In the genomic region with DNA sequence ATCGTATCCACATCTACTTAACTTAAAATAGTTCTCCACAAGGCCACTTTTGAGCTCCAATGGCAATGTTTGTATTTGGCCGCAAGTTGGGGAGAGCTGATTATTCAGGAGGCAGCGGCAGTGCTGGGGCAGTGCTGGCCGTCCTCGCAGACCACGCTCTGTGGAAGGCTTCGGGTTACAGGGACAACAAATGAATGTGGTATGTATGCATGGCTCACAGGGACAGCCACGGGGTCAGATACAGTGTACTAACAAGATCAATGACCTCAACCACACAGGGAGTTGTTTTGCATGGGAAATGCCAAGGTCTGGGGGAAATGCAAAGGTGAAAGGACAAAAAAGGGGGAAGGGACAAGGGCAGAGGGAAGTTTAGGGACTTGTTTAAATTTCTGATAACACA, we compare ENCODE assay signal across 8 mouse cellular contexts. TPM values are rescaled to one million over a fixed set of nuclear protein-coding genes. Genes with fewer than 3 reads are reported as not detected.
DNase-seq lines count a peak whose midpoint lies in the region; ATAC-seq lines count a peak whose summit lies in the region.

No protein-coding gene starts in this region.

- H3K4me2 ChIP-seq in midbrain, embryonic 11.5 days = no peak overlapping the region
- H3K4me2 ChIP-seq in midbrain, embryonic 14.5 days (ENCODE audit: low read length) = no peak overlapping the region
- H3K4me2 ChIP-seq in embryonic facial prominence, embryonic 12.5 days (replicated peaks) = peak overlapping the region; percentile 13; the same call in 1 of the 2 replicates
- H3K4me2 ChIP-seq in stomach, embryonic 15.5 days = peak overlapping the region; percentile 24
- no peak overlapping the region for H3K4me2 ChIP-seq in forebrain, embryonic 16.5 days (ENCODE audit: low read length)
- no peak overlapping the region for H3K4me2 ChIP-seq in forebrain, embryonic 14.5 days (ENCODE audit: low read length)

- WGBS in midbrain, embryonic 11.5 days = 15% methylated on average over 8 of the region's 8 CpGs
- 19% methylated on average over 8 of the region's 8 CpGs for WGBS in midbrain, embryonic 14.5 days
- 3% methylated on average over 8 of the region's 8 CpGs for WGBS in embryonic facial prominence, embryonic 12.5 days
- WGBS in limb, embryonic 10.5 days = 10% methylated on average over 8 of the region's 8 CpGs
- WGBS in stomach, embryonic 15.5 days = 11% methylated on average over 8 of the region's 8 CpGs
- WGBS in forebrain, embryonic 16.5 days = 19% methylated on average over 8 of the region's 8 CpGs
- 22% methylated on average over 8 of the region's 8 CpGs for WGBS in forebrain, embryonic 14.5 days

- peak; percentile 86 for DNase-seq in midbrain, embryonic 11.5 days (ENCODE audit: low spot score, missing footprints)
- DNase-seq in midbrain, embryonic 14.5 days = no peak
- peak; percentile 52 for DNase-seq in limb, embryonic 10.5 days (ENCODE audit: low spot score)
- no peak for DNase-seq in forebrain, embryonic 14.5 days (ENCODE audit: low spot score)
- DNase-seq in cerebellum, postnatal 36 days = no peak

- no peak overlapping the region for H3K4me3 ChIP-seq in midbrain, embryonic 11.5 days (ENCODE audit: low read depth, low read length)
- H3K4me3 ChIP-seq in midbrain, embryonic 14.5 days (replicated peaks; ENCODE audit: low read depth, low read length) = no peak overlapping the region
- H3K4me3 ChIP-seq in embryonic facial prominence, embryonic 12.5 days = no peak overlapping the region
- H3K4me3 ChIP-seq in limb, embryonic 10.5 days = no peak overlapping the region
- H3K4me3 ChIP-seq in stomach, embryonic 15.5 days (replicated peaks) = no peak overlapping the region
- no peak overlapping the region for H3K4me3 ChIP-seq in forebrain, embryonic 16.5 days (replicated peaks; ENCODE audit: low read length)
- no peak overlapping the region for H3K4me3 ChIP-seq in forebrain, embryonic 14.5 days (ENCODE audit: low read depth, low read length)

- H3K9me3 ChIP-seq in midbrain, embryonic 11.5 days (ENCODE audit: control insufficient read depth, low read length) = no peaks in the 10 kb centered on the region
- no peaks in the 10 kb centered on the region for H3K9me3 ChIP-seq in midbrain, embryonic 14.5 days (ENCODE audit: control insufficient read depth, low read length)
- no peaks in the 10 kb centered on the region for H3K9me3 ChIP-seq in embryonic facial prominence, embryonic 12.5 days
- no peaks in the 10 kb centered on the region for H3K9me3 ChIP-seq in limb, embryonic 10.5 days (replicated peaks)
- no peaks in the 10 kb centered on the region for H3K9me3 ChIP-seq in stomach, embryonic 15.5 days
- no peaks in the 10 kb centered on the region for H3K9me3 ChIP-seq in forebrain, embryonic 16.5 days (ENCODE audit: control insufficient read depth, low read length)
- no peaks in the 10 kb centered on the region for H3K9me3 ChIP-seq in forebrain, embryonic 14.5 days (replicated peaks; ENCODE audit: control insufficient read depth, low read length)

- 0 out of 2 replicates have a peak, but pooled peaks have one; percentile 40 for ATAC-seq in midbrain, embryonic 11.5 days (ENCODE audit: low FRiP score)
- no peak for ATAC-seq in midbrain, embryonic 14.5 days (ENCODE audit: low FRiP score, low TSS enrichment)
- no peak for ATAC-seq in embryonic facial prominence, embryonic 12.5 days (ENCODE audit: insufficient number of reproducible peaks, insufficient read depth, low FRiP score, low TSS enrichment)
- ATAC-seq in stomach, embryonic 15.5 days (ENCODE audit: insufficient read depth, low FRiP score, low read depth) = peak; percentile 77
- ATAC-seq in forebrain, embryonic 16.5 days = no peak
- no peak for ATAC-seq in forebrain, embryonic 14.5 days

- no peak overlapping the region for H3K9ac ChIP-seq in midbrain, embryonic 11.5 days (ENCODE audit: low read length)
- H3K9ac ChIP-seq in midbrain, embryonic 14.5 days (replicated peaks; ENCODE audit: low read length) = no peak overlapping the region
- H3K9ac ChIP-seq in embryonic facial prominence, embryonic 12.5 days = no peak overlapping the region
- H3K9ac ChIP-seq in stomach, embryonic 15.5 days = no peak overlapping the region
- no peak overlapping the region for H3K9ac ChIP-seq in forebrain, embryonic 16.5 days (replicated peaks; ENCODE audit: low read depth, low read length)
- no peak overlapping the region for H3K9ac ChIP-seq in forebrain, embryonic 14.5 days (ENCODE audit: low read length)

- H3K27me3 ChIP-seq in midbrain, embryonic 11.5 days (ENCODE audit: control insufficient read depth, insufficient read depth, low read length) = no peaks in the 10 kb centered on the region
- H3K27me3 ChIP-seq in midbrain, embryonic 14.5 days (ENCODE audit: control insufficient read depth, insufficient read depth, low read length) = no peaks in the 10 kb centered on the region
- H3K27me3 ChIP-seq in embryonic facial prominence, embryonic 12.5 days = no peaks in the 10 kb centered on the region
- no peaks in the 10 kb centered on the region for H3K27me3 ChIP-seq in limb, embryonic 10.5 days (ENCODE audit: low read depth, poor library complexity, severe bottlenecking)
- no peaks in the 10 kb centered on the region for H3K27me3 ChIP-seq in stomach, embryonic 15.5 days (replicated peaks)
- H3K27me3 ChIP-seq in forebrain, embryonic 16.5 days (replicated peaks; ENCODE audit: control insufficient read depth, insufficient read depth, low read length) = no peaks in the 10 kb centered on the region
- H3K27me3 ChIP-seq in forebrain, embryonic 14.5 days (replicated peaks; ENCODE audit: control insufficient read depth, insufficient read depth, low read length) = no peaks in the 10 kb centered on the region

- no peaks in the 10 kb centered on the region for H3K36me3 ChIP-seq in midbrain, embryonic 11.5 days (ENCODE audit: control insufficient read depth, insufficient read depth, low read length)
- peaks cover 12% of the 10 kb centered on the region for H3K36me3 ChIP-seq in midbrain, embryonic 14.5 days (ENCODE audit: control insufficient read depth, insufficient read depth, low read length)
- H3K36me3 ChIP-seq in embryonic facial prominence, embryonic 12.5 days = peaks cover 5% of the 10 kb centered on the region; the same call in 1 of the 2 replicates
- peaks cover 14% of the 10 kb centered on the region for H3K36me3 ChIP-seq in limb, embryonic 10.5 days
- peaks cover 14% of the 10 kb centered on the region; the same call in 1 of the 2 replicates for H3K36me3 ChIP-seq in stomach, embryonic 15.5 days
- no peaks in the 10 kb centered on the region for H3K36me3 ChIP-seq in forebrain, embryonic 16.5 days (ENCODE audit: control insufficient read depth, insufficient read depth)
- peaks cover 18% of the 10 kb centered on the region for H3K36me3 ChIP-seq in forebrain, embryonic 14.5 days (ENCODE audit: control insufficient read depth, insufficient read depth, low read length)

- H3K4me1 ChIP-seq in midbrain, embryonic 11.5 days (ENCODE audit: control insufficient read depth, insufficient read depth, low read length) = peaks cover 6% of the 10 kb centered on the region; the same call in 1 of the 2 replicates
- H3K4me1 ChIP-seq in midbrain, embryonic 14.5 days (ENCODE audit: control insufficient read depth, insufficient read depth, low read length) = no peaks in the 10 kb centered on the region
- peaks cover 16% of the 10 kb centered on the region for H3K4me1 ChIP-seq in embryonic facial prominence, embryonic 12.5 days
- peaks cover 34% of the 10 kb centered on the region for H3K4me1 ChIP-seq in limb, embryonic 10.5 days
- H3K4me1 ChIP-seq in stomach, embryonic 15.5 days = peaks cover 9% of the 10 kb centered on the region
- peaks cover 16% of the 10 kb centered on the region; the same call in 1 of the 2 replicates for H3K4me1 ChIP-seq in forebrain, embryonic 16.5 days (replicated peaks; ENCODE audit: control insufficient read depth, insufficient read depth, low read length)
- H3K4me1 ChIP-seq in forebrain, embryonic 14.5 days (ENCODE audit: control insufficient read depth, insufficient read depth, low read length) = no peaks in the 10 kb centered on the region

- no peak overlapping the region for H3K27ac ChIP-seq in midbrain, embryonic 11.5 days (ENCODE audit: low read depth, low read length)
- no peak overlapping the region for H3K27ac ChIP-seq in midbrain, embryonic 14.5 days (replicated peaks; ENCODE audit: low read depth, low read length)
- no peak overlapping the region for H3K27ac ChIP-seq in embryonic facial prominence, embryonic 12.5 days
- peak overlapping the region; percentile 20; the same call in 1 of the 2 replicates for H3K27ac ChIP-seq in limb, embryonic 10.5 days
- H3K27ac ChIP-seq in stomach, embryonic 15.5 days = peak overlapping the region; percentile 31; the same call in 1 of the 2 replicates
- no peak overlapping the region for H3K27ac ChIP-seq in forebrain, embryonic 16.5 days (ENCODE audit: low read length)
- H3K27ac ChIP-seq in forebrain, embryonic 14.5 days (ENCODE audit: low read depth, low read length) = no peak overlapping the region

RNA-seq across cellular contexts. Expression of a gene that starts 41.6 kb away (rescaled TPM):
- 9.8 and 9.9 TPM in 2 replicates for polyA plus RNA-seq in midbrain, embryonic 11.5 days (2014; fragmentation: Nextera tagmentation; extraction: Ambion mirVana)
- polyA plus RNA-seq in midbrain, embryonic 14.5 days (2014; fragmentation: Nextera tagmentation; extraction: Ambion mirVana) = 29.1 and 33.7 TPM in 2 replicates
- polyA plus RNA-seq in embryonic facial prominence, embryonic 12.5 days (2016; fragmentation: Nextera tagmentation; extraction: Ambion mirVana) = 15.0 and 16.4 TPM in 2 replicates
- 8.1 and 9.8 TPM in 2 replicates for polyA plus RNA-seq in limb, embryonic 10.5 days (2016; fragmentation: Nextera tagmentation; extraction: Ambion mirVana)
- 10.0 and 11.3 TPM in 2 replicates for polyA plus RNA-seq in stomach, embryonic 15.5 days (2015; fragmentation: Nextera tagmentation; extraction: Ambion mirVana)
- polyA plus RNA-seq in forebrain, embryonic 16.5 days (2015; fragmentation: Nextera tagmentation; extraction: Ambion mirVana) = 32.7 and 37.2 TPM in 2 replicates
- 19.3 and 25.3 TPM in 2 replicates for polyA plus RNA-seq in forebrain, embryonic 14.5 days (2014; fragmentation: Nextera tagmentation; extraction: Ambion mirVana)

Comparison
In these comparisons a context has a peak if more than half of its experiments do, and no peak if none do; other contexts are left out.
1. ATAC-seq: peak in midbrain, embryonic 11.5 days (single experiment) and stomach, embryonic 15.5 days (single experiment); none in midbrain, embryonic 14.5 days (single experiment), embryonic facial prominence, embryonic 12.5 days (single experiment), forebrain, embryonic 16.5 days (single experiment) and forebrain, embryonic 14.5 days (single experiment).
2. DNase-seq: peak in midbrain, embryonic 11.5 days (single experiment) and limb, embryonic 10.5 days (single experiment); none in midbrain, embryonic 14.5 days (single experiment), forebrain, embryonic 14.5 days (single experiment) and cerebellum, postnatal 36 days (0 of 2).
3. H3K27ac ChIP-seq: peak in limb, embryonic 10.5 days (single experiment) and stomach, embryonic 15.5 days (single experiment); none in midbrain, embryonic 11.5 days (single experiment), midbrain, embryonic 14.5 days (single experiment), embryonic facial prominence, embryonic 12.5 days (single experiment), forebrain, embryonic 16.5 days (single experiment) and forebrain, embryonic 14.5 days (single experiment).
4. H3K4me2 ChIP-seq: peak in embryonic facial prominence, embryonic 12.5 days (single experiment) and stomach, embryonic 15.5 days (single experiment); none in midbrain, embryonic 11.5 days (single experiment), midbrain, embryonic 14.5 days (single experiment), forebrain, embryonic 16.5 days (single experiment) and forebrain, embryonic 14.5 days (single experiment).